In genomic region chr11:95824071-95824876, GRCm38 (mm10) we compare ENCODE assay signal across 7 mouse cellular contexts. TPM values are rescaled to one million over a fixed set of nuclear protein-coding genes. Genes with fewer than 3 reads are reported as not detected.
DNase-seq lines count a peak whose midpoint lies in the region; ATAC-seq lines count a peak whose summit lies in the region.

Gene Phospho1, plus strand, starts transcription at chr11:95824499.

- no peak within 1 kb of the TSS for H3K27ac ChIP-seq in intestine, embryonic 14.5 days (ENCODE audit: low read depth)
- no peak within 1 kb of the TSS for H3K27ac ChIP-seq in midbrain, embryonic 11.5 days (ENCODE audit: low read depth, low read length)

- H3K4me3 ChIP-seq in intestine, embryonic 14.5 days (ENCODE audit: low read depth, low read length) = peak within 1 kb of the TSS; percentile 61
- H3K4me3 ChIP-seq in midbrain, embryonic 11.5 days (ENCODE audit: low read depth, low read length) = peak within 1 kb of the TSS; percentile 56

- intact Hi-C loops in gastrocnemius, postnatal 14 days (cut with DNase I; ENCODE audit: low total_unique reads) = no loop called here
- intact Hi-C loops in left cerebral cortex, postnatal 36 days (cut with DNase I) = loop anchor here (2.0 to 5.0 kb wide), 2 partner anchors 35 to 253 kb away; partner anchors contain the start of gene Atp5g1

- H3K4me1 ChIP-seq in intestine, embryonic 14.5 days (replicated peaks; ENCODE audit: control insufficient read depth, insufficient read depth, low read length) = peaks cover 7% of the 10 kb centered on the region; the same call in 1 of the 2 replicates
- peaks cover 11% of the 10 kb centered on the region for H3K4me1 ChIP-seq in midbrain, embryonic 11.5 days (ENCODE audit: control insufficient read depth, insufficient read depth, low read length)

- peak within 1 kb of the TSS; percentile 97 for H3K4me2 ChIP-seq in intestine, embryonic 14.5 days (ENCODE audit: low read length)
- peak within 1 kb of the TSS; percentile 97 for H3K4me2 ChIP-seq in midbrain, embryonic 11.5 days

- peak within 1 kb of the TSS; percentile 73 for H3K9ac ChIP-seq in intestine, embryonic 14.5 days (ENCODE audit: low read length)
- H3K9ac ChIP-seq in midbrain, embryonic 11.5 days (ENCODE audit: low read length) = peak within 1 kb of the TSS; percentile 73

- peak; percentile 95 for ATAC-seq in intestine, embryonic 14.5 days (replicated peaks; ENCODE audit: low FRiP score, low TSS enrichment, low read depth)
- ATAC-seq in midbrain, embryonic 11.5 days (ENCODE audit: low FRiP score) = peak; percentile 98

- no peaks in the 10 kb centered on the region for H3K9me3 ChIP-seq in intestine, embryonic 14.5 days (ENCODE audit: control insufficient read depth, low read length)
- H3K9me3 ChIP-seq in midbrain, embryonic 11.5 days (ENCODE audit: control insufficient read depth, low read length) = no peaks in the 10 kb centered on the region

- H3K27me3 ChIP-seq in intestine, embryonic 14.5 days (replicated peaks; ENCODE audit: control insufficient read depth, insufficient read depth, low read length) = peaks cover 44% of the 10 kb centered on the region
- H3K27me3 ChIP-seq in midbrain, embryonic 11.5 days (ENCODE audit: control insufficient read depth, insufficient read depth, low read length) = peaks cover 42% of the 10 kb centered on the region

- no peaks in the 10 kb centered on the region for H3K36me3 ChIP-seq in intestine, embryonic 14.5 days (ENCODE audit: control insufficient read depth, insufficient read depth, low read length)
- H3K36me3 ChIP-seq in midbrain, embryonic 11.5 days (ENCODE audit: control insufficient read depth, insufficient read depth, low read length) = no peaks in the 10 kb centered on the region

- peak; percentile 96 to 97 for DNase-seq in adrenal gland, adult (ENCODE audit: inconsistent age in 2 of 2, low spot score in 1 of 2)
- peak; percentile 92 for DNase-seq in embryo, embryonic 10 days (ENCODE audit: low spot score)
- DNase-seq in gastrocnemius, postnatal 14 days = peak; percentile 94
- DNase-seq in intestine, embryonic 14.5 days (ENCODE audit: low spot score) = peak; percentile 91
- peak; percentile 89 to 91 for DNase-seq in left cerebral cortex, postnatal 36 days (ENCODE audit: low spot score in 2 of 2)
- DNase-seq in midbrain, embryonic 11.5 days (ENCODE audit: low spot score, missing footprints) = peak; percentile 98
- peak; percentile 96 for DNase-seq in skeletal muscle tissue, adult 2 months (ENCODE audit: low read depth, low spot score)

- under 1% methylated on average over 65 of the region's 78 CpGs for WGBS in intestine, embryonic 14.5 days
- WGBS in midbrain, embryonic 11.5 days = under 1% methylated on average over 64 of the region's 78 CpGs

RNA-seq across cellular contexts. Expression of gene Phospho1, which starts in this region (rescaled TPM):
- 100 to 1,000 TPM; 148 to 155 TPM for total RNA-seq in gastrocnemius, postnatal 14 days (2021)
- polyA plus RNA-seq in intestine, embryonic 14.5 days (2014; fragmentation: Nextera tagmentation; extraction: Ambion mirVana) = 0.39 TPM in 1 of 2 replicates, not detected in the other
- 10 to 100 TPM; 70.8 to 84.6 TPM for total RNA-seq in left cerebral cortex, postnatal 36 days (2021)
- not detected in 2 replicates for polyA plus RNA-seq in midbrain, embryonic 11.5 days (2014; fragmentation: Nextera tagmentation; extraction: Ambion mirVana)

Comparison
In these comparisons a context has a peak if more than half of its experiments do, and no peak if none do; other contexts are left out.
1. Peak in DNase-seq, ATAC-seq, H3K4me3 ChIP-seq, H3K9ac ChIP-seq and H3K4me2 ChIP-seq in intestine, embryonic 14.5 days; RNA of the gene not detected or under 1 TPM.
2. Peak in DNase-seq, ATAC-seq, H3K4me3 ChIP-seq, H3K9ac ChIP-seq and H3K4me2 ChIP-seq in midbrain, embryonic 11.5 days; RNA of the gene not detected or under 1 TPM.